Mouse (Mus musculus) heart, postnatal 36 days (tissue): Measurements from ENCODE around the gene Adam17. TPM values are rescaled to one million over a fixed set of nuclear protein-coding genes. Genes with fewer than 3 reads are reported as not detected.

Source experiments
- DNase-seq, 2 experiments: peaks; one replicate each; pipeline ENCODE4 v3.0.0; 2021 to 2022
- intact Hi-C: fragments of 180-260 bp; cut with DNase I; formaldehyde crosslinking; loops from one replicate; pipeline ENCODE4 v1.15.1; 2025
- total RNA-seq, 2 experiments: library from RNA; stranded (reverse); gene quantifications; 2 replicates each; pipeline ENCODE4 v1.2.3; 2021

Gene Adam17
- total RNA-seq, 2 experiments from 2014 or later = 48.2 to 54.3 TPM

GRCm38 (mm10) chr12:21364624-21365435 lies 8.6 kb downstream of the Adam17 start:
- intact Hi-C loops = no loop called here
- no peak for DNase-seq

GRCm38 (mm10) chr12:21363195-21363594 lies 10.2 kb downstream of the Adam17 start:
- intact Hi-C loops = no loop called here
- DNase-seq = no peak

- intact Hi-C loops = no loop called here
- DNase-seq = no peak
These were observed 10.7 kb downstream of the Adam17 start for GRCm38 (mm10) chr12:21362686-21363085.

- intact Hi-C loops = no loop called here
- DNase-seq = no peak
These were observed 19.8 kb downstream of the Adam17 start for GRCm38 (mm10) chr12:21353681-21354080.

GRCm38 (mm10) chr12:21350113-21350876 lies 23.1 kb downstream of the Adam17 start:
- intact Hi-C loops = no loop called here

GRCm38 (mm10) chr12:21346972-21347371 lies 26.5 kb downstream of the Adam17 start:
- intact Hi-C loops = loop anchor here (10.0 kb wide), 1 partner anchor 268 kb away; no protein-coding TSS in a partner anchor
- no peak for DNase-seq

More at GRCm38 (mm10) chr12:21350113-21350876, 23.1 kb downstream of the Adam17 start:
- DNase-seq = no peak

- DNase-seq = no peak
- intact Hi-C loops = loop anchor here (10.0 kb wide), 1 partner anchor 274 kb away; no protein-coding TSS in a partner anchor
These were observed 32.8 kb downstream of the Adam17 start for GRCm38 (mm10) chr12:21340674-21341073.

DNA sequence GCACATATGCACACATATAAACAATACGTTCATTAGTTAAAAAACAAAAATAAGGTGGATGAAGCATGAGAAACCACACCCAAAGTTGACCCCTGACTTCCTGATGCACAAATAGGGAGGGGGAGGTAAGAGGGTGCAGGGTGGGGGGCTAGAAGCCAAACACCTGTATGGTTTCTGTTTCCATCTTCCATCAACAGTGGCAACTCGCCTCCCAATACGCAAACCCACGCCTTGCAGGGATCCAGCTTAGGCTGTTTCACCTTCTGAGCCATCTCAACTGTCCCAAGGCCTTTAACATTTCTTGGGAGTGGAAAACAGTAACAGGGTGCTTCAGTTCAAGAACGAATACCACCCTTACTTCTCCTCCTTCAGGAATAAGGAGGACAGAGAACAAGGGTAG lies 36.3 kb downstream of the Adam17 start:
- intact Hi-C loops = no loop called here

GRCm38 (mm10) chr12:21335869-21336268 lies 37.6 kb downstream of the Adam17 start:
- intact Hi-C loops = no loop called here
- DNase-seq = no peak

More for the DNA sequence above, 36.3 kb downstream of the Adam17 start:
- no peak for DNase-seq

DNA sequence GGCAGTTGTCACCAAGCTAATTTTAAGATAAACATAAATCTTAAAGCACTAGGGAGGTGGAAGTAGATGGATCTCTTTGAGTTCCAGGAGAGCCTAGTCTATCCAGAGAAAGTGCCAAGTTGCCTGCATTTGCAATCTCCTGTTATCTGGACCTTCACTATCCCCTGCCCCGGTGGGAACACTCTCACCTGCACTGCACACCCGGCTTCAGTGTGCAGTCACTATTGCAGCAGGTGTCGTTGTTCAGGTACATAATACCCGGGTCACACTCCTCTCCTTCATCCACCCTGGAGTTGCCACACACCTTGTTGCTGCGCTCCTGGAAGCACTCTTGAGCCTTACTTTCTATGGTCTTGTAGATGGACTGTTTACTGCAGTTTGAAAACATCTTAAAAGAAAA lies 39.7 kb downstream of the Adam17 start:
- intact Hi-C loops = no loop called here

GRCm38 (mm10) chr12:21333021-21333420 lies 40.4 kb downstream of the Adam17 start:
- intact Hi-C loops = no loop called here
- no peak for DNase-seq

More for the DNA sequence above, 39.7 kb downstream of the Adam17 start:
- DNase-seq = no peak

DNA sequence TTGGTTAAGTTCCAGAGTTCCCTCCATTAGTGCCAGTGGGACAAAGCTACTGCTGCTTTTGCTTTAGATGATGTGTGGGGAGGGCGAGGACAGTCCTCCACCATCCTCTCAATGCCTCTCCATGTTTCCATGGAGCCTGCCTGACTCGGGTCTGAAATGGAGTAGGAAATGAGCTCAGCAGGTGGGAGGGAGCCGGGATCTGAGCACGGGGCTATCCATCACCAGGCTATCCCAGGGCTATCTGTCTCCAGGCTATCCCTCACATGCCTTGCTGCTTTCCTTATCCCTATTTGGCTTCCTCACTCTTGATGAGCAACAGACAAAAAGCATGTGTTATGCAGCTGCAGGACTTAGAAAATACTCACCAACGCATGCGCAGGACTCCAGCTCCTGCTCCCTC lies 41.7 kb downstream of the Adam17 start:
- intact Hi-C loops = no loop called here
- no peak for DNase-seq

GRCm38 (mm10) chr12:21330961-21331576 lies 42.4 kb downstream of the Adam17 start:
- intact Hi-C loops = no loop called here
- DNase-seq = peak in 1 of 2 experiments; percentile 23

- DNase-seq = no peak
- intact Hi-C loops = no loop called here
These were observed 43.6 kb downstream of the Adam17 start for GRCm38 (mm10) chr12:21329661-21330400.

DNA sequence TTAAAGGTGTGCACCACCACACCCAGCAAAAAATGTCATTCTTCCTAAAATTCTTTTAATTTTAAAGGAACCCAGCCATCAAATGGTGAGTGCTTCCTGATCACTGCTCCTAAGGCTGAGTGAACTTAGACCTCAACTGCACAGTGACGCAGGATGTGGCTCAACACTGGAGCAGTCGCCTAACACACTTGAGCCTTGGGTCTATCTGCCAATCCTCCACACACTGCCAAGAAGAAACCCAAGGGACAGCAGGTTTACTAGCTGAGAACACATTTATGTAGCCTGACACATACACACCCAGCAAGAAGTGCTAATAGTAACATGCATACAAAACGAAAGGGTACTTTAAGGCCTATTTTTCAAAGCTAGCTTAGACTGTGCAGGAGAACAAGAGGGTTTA lies 47.1 kb downstream of the Adam17 start:
- intact Hi-C loops = no loop called here
- DNase-seq = no peak

DNA sequence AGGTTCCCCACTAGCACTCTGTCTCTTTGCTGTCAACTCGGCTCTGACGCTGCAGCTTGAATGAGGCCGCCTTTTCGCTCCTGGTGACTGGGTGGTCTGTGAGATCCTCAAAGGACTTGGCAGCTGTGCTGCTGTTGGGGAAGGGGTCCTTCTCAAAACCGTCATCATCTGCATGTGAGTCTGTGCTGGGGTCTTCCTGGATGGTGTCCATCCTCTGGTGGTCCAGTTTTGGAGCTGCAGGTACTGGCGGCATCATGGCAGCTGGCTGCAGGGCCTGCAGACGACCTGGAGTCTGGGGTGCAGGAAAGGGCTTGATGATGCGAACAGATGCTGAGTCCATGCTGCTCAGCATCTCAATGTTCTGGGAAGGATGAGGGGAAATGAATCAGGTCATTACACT lies 48.2 kb downstream of the Adam17 start:
- intact Hi-C loops = no loop called here
- no peak for DNase-seq

DNA sequence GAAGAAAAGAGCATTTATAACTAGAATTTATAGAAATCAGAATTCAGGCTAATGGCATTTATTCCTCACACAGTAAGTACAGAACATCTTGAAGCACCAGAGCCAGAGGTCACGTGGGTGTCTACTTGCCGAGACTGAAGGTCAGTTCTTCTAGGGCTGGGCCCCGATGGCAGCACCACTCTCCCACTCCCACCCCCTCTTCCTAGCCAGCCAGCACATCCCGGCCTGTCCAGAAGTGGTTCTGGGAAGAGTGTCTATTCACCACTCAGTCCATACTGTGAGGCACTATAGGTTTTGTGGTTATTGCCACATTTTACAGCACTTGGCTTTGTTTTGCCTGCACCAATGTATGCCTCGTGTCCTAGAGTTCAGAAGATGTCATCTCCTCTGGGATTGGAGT lies 49.3 kb downstream of the Adam17 start:
- intact Hi-C loops = no loop called here
- DNase-seq = no peak

- intact Hi-C loops = no loop called here
- DNase-seq = no peak
These were observed 50.6 kb downstream of the Adam17 start for GRCm38 (mm10) chr12:21322856-21323255.

- intact Hi-C loops = no loop called here
These were observed 51.1 kb downstream of the Adam17 start for GRCm38 (mm10) chr12:21322296-21322695.

DNA sequence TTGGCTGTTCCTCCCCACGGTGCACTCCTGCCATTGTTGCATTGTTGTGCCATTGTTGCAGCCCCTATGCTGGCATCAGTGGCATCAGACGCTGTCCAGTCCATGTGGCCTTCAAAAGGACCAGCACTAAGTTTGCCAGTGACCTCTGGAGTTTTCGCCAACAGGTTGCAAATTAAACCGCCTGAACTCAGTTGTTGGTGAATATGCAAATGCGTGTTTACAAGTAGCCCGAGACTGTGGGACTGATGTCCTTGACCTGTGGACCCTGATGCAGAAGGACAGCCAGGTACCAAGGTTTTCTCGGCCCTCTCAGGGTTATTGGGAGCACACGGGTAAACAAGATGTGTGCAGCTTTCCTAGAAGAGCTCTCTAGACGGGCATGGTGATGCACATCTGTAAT lies 52.3 kb downstream of the Adam17 start:
- intact Hi-C loops = no loop called here
- no peak for DNase-seq

More at GRCm38 (mm10) chr12:21322296-21322695, 51.1 kb downstream of the Adam17 start:
- no peak for DNase-seq
